Mouse (Mus musculus): Measurements from ENCODE around the gene Clca4a.
"Not testable (repeated sequence)": the region's sequence is repeated elsewhere in the genome, so short reads cannot be mapped to it uniquely, and the experiment has no call there.

Clca4a gene

DNA sequence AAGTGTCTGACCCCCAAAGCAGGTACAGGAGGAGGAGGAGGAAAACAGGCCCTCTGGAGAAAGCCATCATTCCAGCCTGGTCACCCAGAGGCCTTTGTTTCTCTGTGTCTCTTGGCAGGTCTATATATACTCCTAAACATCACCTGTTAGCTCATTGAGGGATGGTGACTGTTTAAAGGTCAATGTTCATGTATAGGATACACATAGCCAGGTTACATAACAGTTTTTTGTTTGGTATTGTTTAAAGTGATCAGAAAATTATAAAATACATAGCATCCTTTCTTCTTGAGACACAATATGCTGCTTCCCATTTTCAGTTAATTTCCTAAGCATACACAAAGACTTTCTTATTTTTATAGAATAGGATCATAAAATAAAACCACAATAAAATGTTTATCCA is at the start of gene Clca4a:
Clca4a (minus strand) TSS at position 101 of the 400 bp plus-strand sequence.
- no peak for DNase-seq

DNA sequence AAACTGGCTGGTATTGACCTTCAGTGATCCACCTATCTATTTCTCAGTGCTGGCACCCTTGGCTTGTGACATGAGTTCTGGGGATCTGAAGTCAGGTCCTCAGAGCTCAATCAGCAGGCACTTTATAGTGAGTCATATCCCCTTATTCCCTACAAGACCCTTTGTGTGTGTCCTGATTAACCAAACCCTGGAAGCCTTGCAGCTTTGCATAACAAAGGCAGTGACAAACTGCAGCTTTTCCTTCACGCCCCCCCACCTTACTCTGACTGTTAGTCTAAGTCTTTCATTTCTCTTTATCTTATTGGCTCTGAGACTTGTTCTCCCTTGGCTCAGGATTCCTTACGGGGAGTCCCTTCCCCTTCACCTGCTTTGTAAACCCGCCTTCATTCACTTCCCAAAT is 43.0 kb upstream of the Clca4a start:
- no peak for DNase-seq

DNA sequence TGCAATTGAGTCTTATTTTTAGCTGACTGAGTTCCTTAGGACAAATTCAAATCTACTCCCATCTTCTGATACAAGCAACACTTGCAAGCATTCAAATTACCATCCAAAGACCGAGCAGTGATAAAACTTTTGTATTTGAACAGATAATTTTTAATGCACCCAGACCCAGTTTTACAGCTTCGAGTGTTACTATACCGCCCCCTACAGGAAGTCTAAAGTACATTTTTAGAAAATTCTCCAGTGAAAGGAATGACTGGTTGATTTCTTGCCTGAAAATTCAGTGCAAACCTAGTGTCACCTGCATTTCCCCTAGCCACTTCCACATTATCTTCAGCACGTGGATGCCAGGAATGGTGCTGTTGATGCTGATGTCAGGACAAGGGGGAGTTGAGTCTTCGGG is 29.6 kb upstream of the Clca4a start:
- no peak for DNase-seq

DNA sequence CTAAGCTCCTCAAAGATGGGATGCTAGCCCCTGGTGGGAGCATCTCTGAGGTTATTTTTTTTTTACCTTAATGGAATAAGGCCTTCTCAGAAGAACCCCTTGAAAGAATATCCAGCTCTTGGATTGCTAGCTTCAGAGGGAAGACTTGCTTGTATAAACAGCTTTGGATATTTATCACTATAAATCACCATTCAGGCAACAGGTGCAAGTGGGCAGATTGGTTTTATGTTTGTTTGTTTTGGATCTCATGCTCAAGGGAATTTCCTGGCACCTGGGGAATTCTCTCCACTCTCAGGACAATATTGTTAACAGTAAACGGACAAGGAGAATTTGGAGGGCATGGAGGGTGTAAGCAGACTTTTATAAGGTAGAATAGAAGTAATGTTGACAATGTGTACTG is 26.1 kb upstream of the Clca4a start:
- no peak for DNase-seq

DNA sequence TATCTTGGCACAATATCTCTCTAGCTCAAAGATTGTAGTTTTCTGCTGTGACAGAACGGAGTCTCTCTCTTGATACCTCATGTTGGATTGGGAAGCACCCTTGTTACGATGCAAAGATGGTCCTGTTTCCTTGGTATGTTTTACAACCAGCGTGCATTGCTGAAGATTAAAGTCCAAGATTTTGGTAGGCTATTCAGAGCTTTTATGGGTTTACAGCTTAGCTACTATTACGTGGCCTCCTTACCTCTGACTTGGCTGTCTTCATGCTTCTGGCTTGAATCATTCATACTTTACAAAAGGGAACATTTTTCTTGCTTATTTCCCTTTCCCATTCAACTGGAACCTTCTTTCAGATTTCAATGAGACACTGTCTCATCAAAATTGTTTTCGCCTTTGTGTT is 18.2 kb upstream of the Clca4a start:
- no peak for DNase-seq

DNA sequence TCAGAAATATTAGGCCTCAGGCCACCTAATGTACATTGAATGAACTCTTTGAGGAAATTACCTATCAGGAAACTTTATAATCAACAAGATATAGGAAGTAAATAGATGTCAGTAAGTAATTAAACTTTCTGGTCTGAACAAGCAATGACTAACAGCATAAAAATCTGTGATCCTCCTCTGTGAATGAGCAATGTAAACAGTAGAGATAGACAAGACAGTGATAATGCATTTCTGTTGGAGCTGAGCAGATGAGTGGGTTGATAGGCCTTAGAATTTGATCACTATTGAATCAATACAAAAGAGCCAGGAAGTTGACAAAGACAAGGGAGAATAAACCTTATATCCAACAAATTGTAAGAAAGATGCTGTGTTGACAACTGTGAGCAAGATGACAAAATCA is 17.8 kb upstream of the Clca4a start:
- no peak for DNase-seq

DNA sequence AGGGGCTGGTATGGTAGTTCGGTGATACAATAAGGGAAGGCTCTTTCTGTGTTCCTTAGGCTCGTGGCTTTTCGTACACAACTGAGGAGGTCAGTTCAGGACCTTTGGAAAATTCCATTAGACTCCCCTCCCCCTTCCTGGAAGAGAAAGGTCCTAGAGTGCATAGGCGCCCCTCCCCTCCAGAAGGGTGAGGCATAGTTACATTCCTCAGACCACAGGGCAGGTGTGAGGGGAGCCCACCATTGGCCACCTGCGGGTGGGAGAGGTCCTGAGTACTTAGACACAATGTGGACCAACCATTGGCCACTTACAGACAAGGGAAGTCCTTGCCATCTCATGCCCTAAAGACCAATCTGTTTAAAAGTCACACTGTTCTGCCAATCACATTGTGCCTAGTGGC is 11.0 kb upstream of the Clca4a start:
- no peak for DNase-seq

DNA sequence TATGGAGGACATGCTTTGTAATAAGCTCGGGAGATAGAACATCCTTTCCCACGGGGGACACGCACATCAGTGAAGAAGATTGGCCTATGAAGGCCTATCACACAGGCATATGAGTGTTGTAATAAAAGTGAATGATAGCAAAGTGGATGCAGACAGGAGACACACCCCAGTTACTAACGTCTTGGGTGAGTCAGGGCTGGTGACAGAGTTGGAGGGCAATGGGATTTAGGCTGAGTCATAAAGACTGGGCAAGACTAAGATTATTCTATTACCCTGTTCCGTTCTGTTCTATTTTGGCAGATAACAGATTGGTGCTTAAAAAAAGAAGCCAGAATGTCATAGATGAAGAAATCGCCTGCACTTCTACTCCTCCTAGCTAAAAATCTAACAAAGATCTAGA is 5.7 kb upstream of the Clca4a start:
- no peak for DNase-seq

DNA sequence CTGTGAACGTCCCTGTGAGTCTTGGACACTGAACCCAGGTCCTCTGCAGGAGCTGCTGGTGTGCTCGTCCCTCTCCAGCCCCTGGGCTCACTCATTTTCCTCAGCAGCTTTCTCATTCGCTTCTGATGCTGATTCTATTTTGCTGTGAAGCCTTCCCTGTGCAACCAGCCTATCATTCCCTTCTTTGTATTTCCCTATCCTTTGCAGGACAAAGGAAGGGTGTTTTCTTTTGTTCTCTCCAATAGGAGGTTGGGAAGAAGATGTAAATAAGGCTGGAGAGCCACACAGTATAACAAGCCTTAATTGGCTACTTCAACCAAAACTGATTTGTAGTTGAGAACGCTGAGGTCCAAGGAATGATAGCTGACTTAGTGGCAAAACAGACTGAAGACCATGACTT is 2.8 kb upstream of the Clca4a start:
- no peak for DNase-seq

DNA sequence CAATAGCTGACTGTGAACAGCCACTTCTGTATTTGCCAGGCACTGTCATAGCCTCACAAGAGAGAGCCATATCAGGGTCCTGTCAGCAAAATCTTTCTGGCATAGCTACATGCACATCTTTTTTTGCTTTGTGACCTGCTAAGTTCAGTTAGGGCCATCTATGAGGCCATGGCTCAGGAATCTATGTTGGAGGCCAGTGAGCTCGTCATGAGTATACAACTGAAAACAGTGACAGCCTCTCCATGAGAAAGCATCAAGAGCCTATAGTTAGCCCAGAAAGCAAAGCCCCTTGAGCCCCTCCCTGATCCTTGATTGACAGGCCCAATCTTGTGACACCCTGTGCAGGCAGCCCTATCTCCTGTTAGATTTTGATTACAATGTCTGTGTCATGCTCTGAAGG is 1.2 kb upstream of the Clca4a start:
- no peak for DNase-seq

DNA sequence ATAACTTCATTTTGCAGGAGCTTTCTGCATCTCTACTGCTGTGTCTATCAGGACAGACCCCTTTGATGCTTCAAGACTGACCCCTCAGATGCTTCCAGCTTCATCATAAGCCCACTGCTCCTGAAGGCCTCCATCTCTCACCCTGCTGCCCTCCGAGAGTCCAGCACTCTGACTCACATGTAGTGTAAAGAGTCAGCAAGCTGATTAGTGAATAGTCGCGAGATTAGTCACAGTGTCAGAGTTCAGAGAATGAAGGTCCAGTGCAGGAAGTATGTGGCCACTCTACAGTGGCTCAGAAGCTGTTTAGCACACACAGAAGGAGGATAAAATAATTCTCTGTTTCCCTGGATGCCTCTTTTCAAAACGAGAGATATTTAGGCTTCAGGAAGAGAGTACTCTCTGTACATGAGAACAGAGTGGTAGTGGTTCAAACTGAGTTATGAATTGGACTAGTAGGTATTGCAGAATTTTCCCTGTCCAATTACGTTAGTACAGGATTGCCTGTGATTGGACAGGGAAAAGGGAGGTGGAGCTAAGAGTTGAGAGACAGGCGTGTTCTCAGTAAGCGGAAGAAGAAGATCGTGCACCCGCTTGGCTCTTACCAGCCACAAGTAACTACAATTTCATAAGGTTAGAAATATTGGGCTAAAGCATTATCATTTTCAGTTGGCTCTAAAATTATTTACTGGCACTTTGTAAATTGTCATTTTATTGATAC is 3.1 kb downstream of the Clca4a start:
- DNase-seq: no peak

DNA sequence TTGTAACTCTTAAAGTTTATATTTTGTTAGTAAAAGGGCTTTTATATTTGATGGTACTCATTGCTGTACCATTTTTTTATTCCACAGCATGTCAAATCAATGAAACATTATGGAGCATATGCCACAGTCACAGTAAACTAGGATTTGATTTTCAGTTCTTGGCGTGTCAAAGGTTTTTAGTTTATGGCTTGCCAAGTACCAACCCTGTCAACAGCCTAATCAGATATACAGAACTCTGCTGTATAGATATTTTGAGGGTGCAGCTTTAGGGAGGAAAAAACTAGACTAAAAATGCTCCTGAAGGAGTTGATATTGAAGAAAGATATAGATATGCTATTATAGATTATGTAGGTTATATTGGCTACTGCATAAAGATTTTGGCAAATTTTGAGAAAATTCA is 5.1 kb downstream of the Clca4a start:
- DNase-seq: no peak

DNA sequence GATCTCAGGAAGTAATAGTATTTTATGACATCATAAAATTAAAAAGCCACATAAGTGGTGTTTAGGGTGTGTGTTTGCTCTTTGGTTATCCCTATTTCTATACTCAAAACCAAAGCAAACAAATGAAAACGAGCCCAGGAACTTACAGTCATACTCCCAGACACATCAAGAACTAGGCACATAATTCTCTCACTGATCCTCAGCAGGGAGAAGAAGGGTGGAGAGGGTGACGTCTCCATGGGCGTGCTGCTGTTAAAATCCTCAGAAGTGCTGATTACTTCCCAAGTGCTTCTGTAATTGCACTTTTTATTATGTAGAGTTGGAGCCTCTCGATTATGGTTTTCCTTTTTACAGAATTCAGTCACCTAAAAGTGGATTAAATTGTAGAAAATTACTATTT is 8.8 kb downstream of the Clca4a start:
- no peak for DNase-seq

DNA sequence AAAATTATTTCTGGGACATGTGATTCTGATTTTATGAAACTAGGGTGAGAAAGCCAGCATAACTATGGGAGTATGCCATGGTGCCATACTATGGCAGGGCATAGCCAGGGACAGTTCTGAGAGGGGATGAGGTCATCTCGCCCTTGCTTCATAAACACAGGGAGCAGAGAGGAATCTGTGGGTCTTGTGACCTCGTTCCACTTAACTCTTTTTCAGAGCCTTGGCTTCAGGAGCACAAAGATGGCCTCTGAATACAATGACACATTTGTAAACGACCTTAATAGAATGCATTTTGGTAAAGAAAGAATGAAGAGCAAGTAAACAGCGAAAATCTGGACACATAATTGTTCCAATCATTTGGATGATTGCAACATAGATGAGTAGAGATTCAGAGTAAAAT is 24.0 kb downstream of the Clca4a start:
- DNase-seq: no peak

DNA sequence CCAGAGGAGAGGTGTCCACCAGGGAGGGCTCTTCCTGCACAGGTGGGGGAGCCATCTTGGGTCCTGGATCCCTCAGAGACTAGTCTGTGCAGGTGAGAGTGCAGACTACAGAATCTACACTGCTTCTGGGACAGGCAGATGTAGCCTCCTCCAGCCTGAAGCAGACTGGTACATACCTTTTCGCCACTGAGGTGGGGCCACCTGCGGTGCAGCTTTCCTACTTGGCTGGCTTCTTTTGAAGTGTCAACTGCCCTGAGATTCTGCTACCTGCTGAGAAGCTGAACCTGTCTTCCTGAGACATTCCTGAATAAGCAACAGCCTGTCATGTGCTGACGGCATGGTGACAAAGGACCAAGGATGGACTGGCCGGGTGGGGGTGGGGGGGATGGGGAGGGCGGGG is 27.5 kb downstream of the Clca4a start:
- not testable (repeated sequence) for DNase-seq

DNA sequence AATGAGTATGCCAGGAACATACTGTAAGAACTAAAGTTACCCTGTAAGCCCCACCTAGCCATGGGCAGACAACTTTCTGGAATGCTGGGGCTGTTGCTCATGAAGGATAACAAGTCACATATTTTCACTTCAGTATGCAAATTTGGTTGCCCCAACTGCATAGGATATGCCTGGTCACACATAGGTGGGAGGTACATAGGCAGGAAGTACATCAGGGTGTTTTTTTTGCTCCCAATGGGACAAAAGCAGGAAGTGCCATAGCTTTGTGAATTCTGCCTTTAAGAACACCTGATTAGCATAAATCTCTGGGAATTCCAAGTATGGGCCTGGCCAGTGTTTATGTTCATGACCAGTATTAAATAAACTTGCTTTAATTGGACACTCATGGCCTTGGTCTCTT is 41.2 kb downstream of the Clca4a start:
- not testable (repeated sequence) for DNase-seq

DNA sequence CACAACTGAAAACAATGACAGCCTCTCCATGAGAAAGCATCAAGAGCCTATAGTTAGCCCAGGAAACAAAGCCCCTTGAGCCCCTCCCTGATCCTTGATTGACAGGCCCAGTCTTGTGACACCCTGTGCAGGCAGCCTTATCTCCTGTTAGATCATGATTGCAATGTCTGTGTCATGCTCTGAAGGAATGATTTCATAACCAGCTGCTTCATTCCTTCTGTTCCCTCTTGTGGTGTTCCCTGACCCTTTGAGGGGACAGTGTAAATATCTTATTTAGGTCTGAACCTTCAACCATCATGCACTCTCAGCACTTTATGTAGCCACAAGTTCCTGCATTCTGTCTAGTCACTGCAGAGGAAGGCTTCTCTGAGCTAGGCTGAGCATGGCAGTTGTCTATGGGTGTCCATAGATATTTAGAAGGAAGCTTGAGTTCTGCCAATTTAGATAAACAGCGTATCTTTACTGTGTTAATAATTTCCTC is 41.8 kb downstream of the Clca4a start:
- no peak for DNase-seq

DNA sequence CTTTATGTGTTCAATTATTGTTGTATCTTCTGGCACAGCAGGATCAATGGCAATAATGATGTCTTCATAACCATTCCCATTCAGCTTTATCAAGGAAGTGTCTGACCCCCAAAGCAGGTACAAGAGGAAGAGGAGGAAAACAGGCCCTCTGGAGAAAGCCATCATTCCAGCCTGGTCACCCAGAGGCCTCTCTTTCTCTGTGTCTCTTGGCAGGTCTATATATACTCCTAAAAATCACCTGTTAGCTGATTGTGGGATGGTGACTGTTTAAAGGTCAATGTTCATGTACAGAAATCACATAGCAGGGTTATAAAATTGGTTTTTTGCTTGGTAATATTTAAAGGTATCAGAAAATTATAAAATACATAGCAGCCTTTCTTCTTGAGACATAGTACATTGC is 42.5 kb downstream of the Clca4a start, which contains the start of gene Clca4b:
Clca4b (minus strand) TSS at position 195 of the 400 bp plus-strand sequence.
- no peak for DNase-seq

DNA sequence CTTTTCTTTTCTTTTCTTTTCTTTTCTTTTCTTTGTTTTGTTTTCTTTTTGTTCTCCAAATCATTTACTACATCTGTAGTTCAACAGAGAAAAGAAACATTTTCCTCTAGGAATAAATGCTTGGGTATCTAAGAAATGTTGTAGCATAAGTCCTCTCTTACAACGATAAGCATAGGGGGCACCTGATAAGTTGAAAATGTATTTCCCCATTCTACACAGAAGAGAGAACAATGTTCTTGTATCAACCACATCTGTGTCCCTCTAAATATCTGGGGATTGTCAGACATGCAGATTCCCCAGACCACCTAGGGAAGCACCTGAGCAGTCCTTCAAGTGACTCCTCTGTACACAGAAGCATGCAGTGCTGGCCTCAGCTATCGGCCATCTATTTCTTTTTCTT is 60.8 kb downstream of the Clca4a start:
- DNase-seq: no peak
